Mouse (Mus musculus) midbrain, embryonic 12.5 days (tissue): ENCODE data around the gene Colq. TPM values are rescaled to one million over a fixed set of nuclear protein-coding genes. Genes with fewer than 3 reads are reported as not detected.

Experiments
- ATAC-seq: fragments of 200-750 bp; cut with Nextera tagmentation; 2 replicates; pipeline ENCODE4 v1.8.0; 2017; ENCODE audit warnings: low read depth, moderate TSS enrichment, moderate library complexity; ENCODE audit not compliant: low FRiP score
- H3K27ac ChIP-seq: fragments of 300-500 bp; sonication (generic); replicated peaks from 2 replicates; pipeline ENCODE4 v1.5.1; 2016; ENCODE audit warnings: mild to moderate bottlenecking
- H3K27me3 ChIP-seq: fragments of 300-500 bp; sonication (generic); 2 replicates; pipeline ENCODE4 v1.6.1; 2016; ENCODE audit warnings: mild to moderate bottlenecking
- H3K36me3 ChIP-seq: fragments of 300-500 bp; sonication (generic); 2 replicates; pipeline ENCODE4 v1.6.1; 2016
- H3K4me1 ChIP-seq: fragments of 300-500 bp; sonication (generic); 2 replicates; pipeline ENCODE4 v1.6.1; 2016
- H3K4me2 ChIP-seq: fragments of 300-500 bp; sonication (generic); replicated peaks from 2 replicates; pipeline ENCODE4 v1.6.1; 2016; ENCODE audit warnings: mild to moderate bottlenecking, moderate library complexity
- H3K4me3 ChIP-seq: fragments of 300-500 bp; sonication (generic); 2 replicates; pipeline ENCODE4 v1.5.1; 2016; ENCODE audit warnings: mild to moderate bottlenecking
- H3K9ac ChIP-seq: fragments of 300-500 bp; sonication (generic); replicated peaks from 2 replicates; pipeline ENCODE4 v1.6.1; 2016; ENCODE audit warnings: mild to moderate bottlenecking, moderate library complexity
- H3K9me3 ChIP-seq: fragments of 300-500 bp; sonication (generic); 2 replicates; pipeline ENCODE4 v1.6.1; 2016; ENCODE audit warnings: mild to moderate bottlenecking
- WGBS: fragments of 180-500 bp; shearing (Covaris S2); methylation state at CpG from one replicate; pipeline ENCODE4 v1.1.7; 2016; 5-methylcytosine and 5-hydroxymethylcytosine counted together
- polyA plus RNA-seq: library from polyadenylated mRNA; unstranded; fragments of >200 nt; fragmentation: Nextera tagmentation; extraction: Ambion mirVana; gene quantifications from 2 replicates; pipeline ENCODE4 v1.2.1, GENCODE M21; 2016

Colq gene
- polyA plus RNA-seq, 1 experiment from 2014 or later, result 0.06 TPM

- Histone ChIP-seq H3K4me1 (no peaks in the 10 kb centered on the region), H3K36me3 (peaks cover 6% of the 10 kb centered on the region; the same call in 1 of the 2 replicates), H3K27ac (no peak overlapping the region), H3K27me3 (no peaks in the 10 kb centered on the region), H3K4me3 (no peak overlapping the region), H3K9me3 (no peaks in the 10 kb centered on the region), H3K4me2 (no peak overlapping the region), H3K9ac (no peak overlapping the region)
- no peak for ATAC-seq
- whole genome bisulfite sequencing, result 80% methylated on average over 2 of the region's 2 CpGs
Measured at GRCm38 (mm10) chr14:31473297-31473696, 117.8 kb downstream of the Colq start.

Other genes starting within 250 kb of the Colq start
- 43.3 and 46.8 TPM in 2 replicates for gene Sh3bp5, start 155.3 kb downstream of the Colq start, polyA plus RNA-seq
- 19.7 and 20.3 TPM in 2 replicates for gene Eaf1, start 96.9 kb downstream of the Colq start, polyA plus RNA-seq
- gene Mettl6, start 96.3 kb downstream of the Colq start, polyA plus RNA-seq, result 70.1 and 72.3 TPM in 2 replicates
- gene Gm49387, start 49.5 kb upstream of the Colq start, polyA plus RNA-seq, result 0.79 TPM in 1 of 2 replicates, not detected in the other
- gene Btd, start 49.7 kb upstream of the Colq start, polyA plus RNA-seq, result 13.7 and 15.7 TPM in 2 replicates
- 8.7 and 12.7 TPM in 2 replicates for gene Hacl1, start 49.9 kb upstream of the Colq start, polyA plus RNA-seq
- 13.5 and 13.9 TPM in 2 replicates for gene Ankrd28, start 239.3 kb upstream of the Colq start, polyA plus RNA-seq